Mouse (Mus musculus) limb, embryonic 10.5 days (tissue): ENCODE results near the gene Tchh. TPM values are rescaled to one million over a fixed set of nuclear protein-coding genes. Genes with fewer than 3 reads are reported as not detected.
"Not testable (repeated sequence)": the region's sequence is repeated elsewhere in the genome, so short reads cannot be mapped to it uniquely, and the experiment has no call there.

Experiments
- DNase-seq: peaks from one replicate; pipeline ENCODE4 v3.0.0-alpha.2; 2017; ENCODE audit warnings: low spot score
- H3K27ac ChIP-seq: fragments of 300-500 bp; sonication (generic); 2 replicates; pipeline ENCODE4 v1.5.1; 2016; ENCODE audit warnings: mild to moderate bottlenecking
- H3K27me3 ChIP-seq: fragments of 300-500 bp; sonication (generic); 2 replicates; pipeline ENCODE4 v1.6.1; 2016; ENCODE audit warnings: low read depth, mild to moderate bottlenecking; ENCODE audit not compliant: poor library complexity, severe bottlenecking
- H3K36me3 ChIP-seq: fragments of 300-500 bp; sonication (generic); 2 replicates; pipeline ENCODE4 v1.6.1; 2016; ENCODE audit warnings: mild to moderate bottlenecking, moderate library complexity
- H3K4me1 ChIP-seq: fragments of 300-500 bp; sonication (generic); 2 replicates; pipeline ENCODE4 v1.6.1; 2016
- H3K4me3 ChIP-seq: fragments of 300-500 bp; sonication (generic); 2 replicates; pipeline ENCODE4 v1.5.1; 2016; ENCODE audit warnings: mild to moderate bottlenecking, moderate library complexity
- H3K9me3 ChIP-seq: fragments of 300-500 bp; sonication (generic); replicated peaks from 2 replicates; pipeline ENCODE4 v1.6.1; 2016; ENCODE audit warnings: mild to moderate bottlenecking
- WGBS: fragments of 180-500 bp; shearing (Covaris S2); methylation state at CpG from one replicate; pipeline ENCODE4 v1.1.7; 2016; 5-methylcytosine and 5-hydroxymethylcytosine counted together
- polyA plus RNA-seq: library from polyadenylated mRNA; unstranded; fragments of >200 nt; fragmentation: Nextera tagmentation; extraction: Ambion mirVana; gene quantifications from 2 replicates; pipeline ENCODE4 v1.2.1, GENCODE M21; 2016

Gene Tchh
- polyA plus RNA-seq, 1 experiment from 2014 or later = 0.21 TPM

- WGBS = 58% methylated on average over 3 of the region's 3 CpGs
- Histone ChIP-seq H3K4me3 (no peak overlapping the region), H3K27ac (no peak overlapping the region), H3K27me3 (no peaks in the 10 kb centered on the region), H3K4me1 (no peaks in the 10 kb centered on the region), H3K36me3 (no peaks in the 10 kb centered on the region), H3K9me3 (no peaks in the 10 kb centered on the region)
- no peak for DNase-seq
Observed at GRCm38 (mm10) chr3:93466556-93466955, 24.4 kb downstream of the Tchh start.

DNA sequence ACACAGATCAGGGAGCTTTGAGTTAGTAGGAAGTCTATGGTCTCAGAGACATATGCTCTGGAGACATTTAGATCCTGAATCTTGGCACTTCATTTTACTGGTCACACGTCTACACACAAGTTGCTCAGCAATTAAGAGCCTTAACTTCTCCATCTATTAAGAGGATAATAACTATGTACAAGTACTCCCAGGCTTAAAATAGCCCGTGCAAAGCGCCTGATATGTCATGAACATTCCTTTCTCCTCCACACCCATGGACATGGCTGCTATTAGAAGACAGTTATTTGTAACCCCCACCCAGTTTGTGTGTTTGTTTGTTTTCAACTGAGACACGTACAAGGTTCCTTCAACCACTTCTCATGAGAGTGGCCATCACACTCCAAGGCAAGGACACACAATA, 25.0 kb downstream of the Tchh start:
- H3K36me3 ChIP-seq = no peaks in the 10 kb centered on the region
- H3K27ac ChIP-seq = no peak overlapping the region
- H3K9me3 ChIP-seq = no peaks in the 10 kb centered on the region
- DNase-seq = no peak
- WGBS = 87% methylated on average over 4 of the region's 4 CpGs
- H3K27me3 ChIP-seq = no peaks in the 10 kb centered on the region
- H3K4me1 ChIP-seq = no peaks in the 10 kb centered on the region
- H3K4me3 ChIP-seq = no peak overlapping the region

- no peaks in the 10 kb centered on the region for H3K27me3 ChIP-seq
- H3K4me3 ChIP-seq = no peak within 1 kb of the TSS
- H3K9me3 ChIP-seq = no peaks in the 10 kb centered on the region
- no peak for DNase-seq
- H3K36me3 ChIP-seq = no peaks in the 10 kb centered on the region
- WGBS = 43% methylated on average over 5 of the region's 5 CpGs
- H3K4me1 ChIP-seq = no peaks in the 10 kb centered on the region
- H3K27ac ChIP-seq = no peak within 1 kb of the TSS
Observed at GRCm38 (mm10) chr3:93468561-93468960, 26.4 kb downstream of the Tchh start, which contains the start of gene Tchhl1. Gene Tchhl1, plus strand, starts transcription at chr3:93468754.

- H3K4me3 ChIP-seq = no peak overlapping the region
- 83% methylated on average over 3 of the region's 3 CpGs for WGBS
- H3K27me3 ChIP-seq = no peaks in the 10 kb centered on the region
- no peaks in the 10 kb centered on the region for H3K4me1 ChIP-seq
- DNase-seq = no peak
- H3K27ac ChIP-seq = no peak overlapping the region
- no peaks in the 10 kb centered on the region for H3K36me3 ChIP-seq
- no peaks in the 10 kb centered on the region for H3K9me3 ChIP-seq
Observed at GRCm38 (mm10) chr3:93469629-93470028, 27.5 kb downstream of the Tchh start.

DNA sequence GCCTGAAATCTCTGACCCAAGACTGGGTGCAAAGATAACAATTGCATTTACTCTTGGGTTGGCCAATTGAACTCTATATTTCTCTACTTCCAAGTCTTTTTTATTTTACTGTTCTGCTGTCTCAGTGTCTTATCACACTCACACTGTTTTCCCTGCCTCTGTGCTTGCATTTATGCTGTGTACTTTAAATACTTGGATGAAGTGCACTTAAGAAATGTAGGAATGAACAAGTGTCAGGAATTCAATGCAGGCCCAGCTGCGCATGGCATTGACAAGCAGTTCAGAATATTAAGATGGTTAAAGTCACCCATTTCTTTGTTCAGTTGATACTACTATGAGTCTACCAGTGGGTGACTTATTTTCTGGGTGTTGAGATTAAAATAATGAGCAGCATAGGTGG, 37.9 kb downstream of the Tchh start:
- DNase-seq = no peak
- H3K27ac ChIP-seq = no peak overlapping the region
- H3K4me1 ChIP-seq = peaks cover 4% of the 10 kb centered on the region; the same call in 1 of the 2 replicates
- H3K9me3 ChIP-seq = no peaks in the 10 kb centered on the region
- H3K36me3 ChIP-seq = no peaks in the 10 kb centered on the region
- no peaks in the 10 kb centered on the region for H3K27me3 ChIP-seq
- no peak overlapping the region for H3K4me3 ChIP-seq
- WGBS = 96% methylated on average over 1 of the region's 1 CpGs

GRCm38 (mm10) chr3:93481982-93482616, 40.0 kb downstream of the Tchh start:
- DNase-seq = no peak
- WGBS = 61% methylated on average over 2 of the region's 2 CpGs

DNA sequence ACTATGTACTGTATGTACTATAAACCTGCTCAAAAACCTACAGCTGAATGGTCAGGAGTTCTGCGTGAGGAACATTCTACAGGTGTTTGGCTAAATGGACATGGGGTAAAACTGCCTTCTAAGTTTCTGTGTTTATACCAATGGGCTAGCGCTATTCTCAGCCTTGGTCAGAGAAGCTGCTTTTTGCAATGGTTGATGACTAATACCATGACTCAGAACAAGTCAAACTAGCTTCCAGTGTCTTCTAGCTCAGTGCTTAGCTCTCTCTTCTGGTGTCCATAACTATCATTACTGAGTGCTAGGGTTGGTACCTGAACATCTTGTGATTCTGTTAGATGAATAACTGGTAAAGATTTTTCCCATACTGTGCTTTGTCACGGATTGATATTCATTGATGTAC, 43.5 kb downstream of the Tchh start:
- WGBS = 93% methylated on average over 3 of the region's 3 CpGs
- no peaks in the 10 kb centered on the region for H3K36me3 ChIP-seq
- H3K9me3 ChIP-seq = no peaks in the 10 kb centered on the region
- H3K4me1 ChIP-seq = peaks cover 4% of the 10 kb centered on the region; the same call in 1 of the 2 replicates
- no peak overlapping the region for H3K27ac ChIP-seq
- H3K4me3 ChIP-seq = no peak overlapping the region
- H3K27me3 ChIP-seq = no peaks in the 10 kb centered on the region
- DNase-seq = no peak

More at GRCm38 (mm10) chr3:93481982-93482616, 40.0 kb downstream of the Tchh start:
- peaks cover 4% of the 10 kb centered on the region; the same call in 1 of the 2 replicates for H3K4me1 ChIP-seq
- H3K4me3 ChIP-seq = no peak overlapping the region
- H3K27me3 ChIP-seq = no peaks in the 10 kb centered on the region
- no peaks in the 10 kb centered on the region for H3K36me3 ChIP-seq
- no peak overlapping the region for H3K27ac ChIP-seq
- no peaks in the 10 kb centered on the region for H3K9me3 ChIP-seq

- no peak overlapping the region for H3K27ac ChIP-seq
- WGBS = 94% methylated on average over 2 of the region's 2 CpGs
- no peak overlapping the region for H3K4me3 ChIP-seq
- no peaks in the 10 kb centered on the region for H3K36me3 ChIP-seq
- H3K27me3 ChIP-seq = no peaks in the 10 kb centered on the region
- H3K4me1 ChIP-seq = no peaks in the 10 kb centered on the region
- no peaks in the 10 kb centered on the region for H3K9me3 ChIP-seq
- no peak for DNase-seq
Observed at GRCm38 (mm10) chr3:93488541-93488940, 46.4 kb downstream of the Tchh start.

DNA sequence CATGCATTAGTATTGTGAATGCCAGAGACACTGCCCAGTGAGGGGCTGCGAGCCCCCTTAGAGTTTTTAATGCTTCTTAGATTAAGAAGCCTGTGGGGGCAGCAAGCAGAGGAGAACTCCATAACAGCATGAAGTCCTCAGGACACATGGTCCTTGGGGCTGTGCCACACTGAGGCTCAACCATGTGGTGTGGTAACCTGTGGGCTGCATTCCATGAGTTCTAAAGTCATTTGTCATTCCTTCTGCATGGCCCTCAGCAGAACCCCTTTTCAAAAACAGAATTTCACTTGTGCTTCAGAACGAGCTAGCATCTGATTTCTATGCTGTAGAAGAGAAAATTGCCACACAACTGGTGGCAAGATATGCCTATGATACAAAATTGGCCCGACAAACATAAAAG, 50.0 kb downstream of the Tchh start:
- Histone ChIP-seq H3K36me3 (no peaks in the 10 kb centered on the region), H3K27ac (no peak overlapping the region), H3K9me3 (no peaks in the 10 kb centered on the region), H3K4me3 (no peak overlapping the region), H3K27me3 (no peaks in the 10 kb centered on the region), H3K4me1 (no peaks in the 10 kb centered on the region)
- 78% methylated on average over 3 of the region's 3 CpGs for WGBS
- no peak for DNase-seq

GRCm38 (mm10) chr3:93493992-93494391, 51.9 kb downstream of the Tchh start:
- peak; percentile 36 for DNase-seq
- H3K27ac ChIP-seq = no peak overlapping the region
- no peaks in the 10 kb centered on the region for H3K9me3 ChIP-seq
- H3K4me3 ChIP-seq = no peak overlapping the region
- no peaks in the 10 kb centered on the region for H3K36me3 ChIP-seq
- no peaks in the 10 kb centered on the region for H3K4me1 ChIP-seq
- 2% methylated on average over 4 of the region's 4 CpGs for WGBS
- no peaks in the 10 kb centered on the region for H3K27me3 ChIP-seq

DNA sequence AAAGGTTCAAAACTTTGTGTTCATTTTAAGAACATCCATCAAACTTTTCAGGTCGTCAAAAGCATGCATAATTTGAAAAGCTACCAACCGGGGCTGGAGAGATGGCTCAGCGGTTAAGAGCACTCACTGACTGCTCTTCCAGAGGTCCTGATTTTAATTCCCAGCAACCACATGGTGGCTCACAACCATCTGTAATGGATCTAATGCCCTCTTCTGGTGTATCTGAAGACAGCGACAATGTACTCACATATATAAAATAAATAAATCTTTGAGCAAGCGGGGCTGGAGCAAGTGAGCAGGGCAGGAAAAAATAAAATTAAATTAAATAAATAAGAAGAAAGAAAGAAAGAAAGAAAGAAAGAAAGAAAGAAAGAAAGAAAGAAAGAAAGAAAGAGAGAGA, 52.6 kb downstream of the Tchh start:
- H3K4me3 ChIP-seq, H3K9me3 ChIP-seq, H3K27ac ChIP-seq, H3K36me3 ChIP-seq, H3K27me3 ChIP-seq, DNase-seq, H3K4me1 ChIP-seq: not testable (repeated sequence)
- 28% methylated on average over 5 of the region's 5 CpGs for WGBS

DNA sequence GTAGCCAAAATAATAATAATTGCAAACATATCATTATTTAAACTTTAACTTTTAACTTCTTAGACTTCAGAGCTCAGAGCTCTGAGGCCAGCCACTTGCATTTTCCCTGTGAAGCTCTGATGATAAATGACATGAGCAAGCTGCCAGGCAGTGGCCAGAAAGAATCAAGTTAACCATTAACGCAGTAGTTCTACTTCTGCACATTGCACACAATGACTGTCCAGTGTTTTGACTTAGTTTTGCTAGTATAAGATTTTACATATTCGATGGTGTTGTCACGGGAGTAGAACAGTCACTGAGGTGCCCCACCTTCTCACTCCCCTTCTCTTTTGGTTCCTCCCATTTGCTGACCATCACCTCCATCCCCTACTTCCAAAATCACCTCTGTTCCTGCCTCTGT, 55.0 kb downstream of the Tchh start:
- Histone ChIP-seq H3K27ac (no peak overlapping the region), H3K4me1 (no peaks in the 10 kb centered on the region), H3K4me3 (no peak overlapping the region), H3K9me3 (no peaks in the 10 kb centered on the region), H3K27me3 (no peaks in the 10 kb centered on the region), H3K36me3 (no peaks in the 10 kb centered on the region)
- WGBS = 82% methylated on average over 3 of the region's 3 CpGs
- no peak for DNase-seq
